Mouse (Mus musculus): ENCODE data around the gene Smurf2.

GRCm38 (mm10) chr11:106911257-106911656 lies 9.3 kb downstream of the Smurf2 start:
- TF ChIP-seq CTCF (IDR thresholded peaks at IDR 0.05; ENCODE audit: low read depth, low read length) (no peak), POLR2AphosphoS5 (IDR thresholded peaks at IDR 0.05; ENCODE audit: insufficient replicate concordance, low read depth, low read length) (no peak), GATA1 (IDR thresholded peaks at IDR 0.05; ENCODE audit: borderline replicate concordance, low read length) (no peak), TAL1 (conservative IDR thresholded peaks at IDR 0.05; ENCODE audit: low read depth, low read length) (no peak)
